Mouse (Mus musculus): ENCODE results near the gene Wnt2. TPM values are rescaled to one million over a fixed set of nuclear protein-coding genes. Genes with fewer than 3 reads are reported as not detected.

Wnt2 gene
- polyA plus RNA-seq (2012; rRNA removed; ENCODE audit: low replicate concordance), result 2.3 and 3.0 TPM in 2 replicates

DNA sequence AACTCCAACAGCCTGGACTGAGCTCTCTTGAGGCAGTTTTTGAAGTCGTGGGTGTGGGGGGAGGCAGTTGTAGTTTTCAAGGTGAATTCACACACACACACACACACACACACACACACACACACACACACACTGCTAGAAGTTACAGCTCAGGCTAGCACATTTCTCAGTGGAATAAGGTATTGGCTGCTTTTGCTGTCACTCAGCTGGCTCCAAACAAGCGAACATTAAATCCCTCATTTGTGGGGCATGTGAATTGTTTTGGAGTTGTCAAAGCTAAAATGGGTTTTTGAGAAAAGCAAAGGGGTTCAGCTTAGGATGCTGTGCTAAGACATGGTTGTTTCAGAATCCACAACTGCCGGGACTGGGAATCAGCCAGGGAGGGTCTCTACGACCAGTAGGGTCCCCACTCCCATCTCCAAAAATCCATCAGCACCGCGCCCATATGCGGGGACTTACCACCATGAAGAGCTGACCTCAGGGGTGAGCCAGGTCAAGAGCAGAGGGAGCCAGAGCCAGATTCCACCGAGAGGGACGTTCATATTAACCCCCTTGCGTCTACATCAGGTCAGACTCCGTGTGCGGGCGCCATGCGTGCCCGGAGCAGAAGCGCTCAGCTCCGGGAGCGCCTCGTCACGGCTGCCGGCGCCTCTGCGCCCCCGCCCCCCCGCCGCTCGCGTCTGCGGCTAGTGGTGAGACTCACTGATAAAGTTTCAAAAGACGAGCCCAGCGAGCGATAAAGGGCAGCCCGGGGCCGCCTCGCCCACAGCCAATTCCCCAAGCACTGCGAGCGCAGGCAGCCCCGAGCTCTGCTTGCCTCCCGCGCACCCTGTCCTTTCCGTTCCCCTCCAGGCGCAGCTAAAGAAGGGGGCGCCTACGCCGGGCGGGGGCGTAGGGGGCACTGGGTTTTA lies at the start of gene Wnt2:
Gene Wnt2 (minus strand): TSS at position 840 of the 911 bp plus-strand sequence.

Other genes starting within 250 kb of the Wnt2 start
- not detected in 2 replicates for gene Asz1, start 78.5 kb upstream of the Wnt2 start, polyA plus RNA-seq (2012; rRNA removed; ENCODE audit: low replicate concordance)
- 0.04 and 1.9 TPM in 2 replicates for gene Cftr, start 140.1 kb upstream of the Wnt2 start, polyA plus RNA-seq (2012; rRNA removed; ENCODE audit: low replicate concordance)